Mouse (Mus musculus) CH12.LX (cell line): ENCODE measurements at regions not wholly inside any gene's neighbourhood (a gene's known extent, or its start where the extent isn't known, plus 50 kb on each side); places are given as distances from the start of the nearest gene placed in this dataset.

Experiments
- CTCF ChIP-seq, 2 experiments: IDR thresholded peaks in 1 of 2; conservative IDR thresholded peaks in 1 of 2; 2 replicates each; pipeline ENCODE4 v1.5.1; 2011 to 2012; ENCODE audit warnings: low read depth in 2 of 2, low read length in 2 of 2, improper control_type of control experiment in 1 of 2, inconsistent platforms in 1 of 2, mild to moderate bottlenecking in 1 of 2, moderate library complexity in 1 of 2
- ETS1 ChIP-seq: conservative IDR thresholded peaks from 2 replicates; pipeline ENCODE4 v1.6.1; 2012; ENCODE audit warnings: low read depth, mild to moderate bottlenecking, inconsistent platforms, low read length, improper control_type of control experiment, moderate library complexity
- MEF2A ChIP-seq: IDR thresholded peaks from 2 replicates; pipeline ENCODE4 v1.6.1; 2014; ENCODE audit warnings: low read depth, mild to moderate bottlenecking, inconsistent platforms, low read length, improper control_type of control experiment, borderline replicate concordance
- POLR2A ChIP-seq: IDR thresholded peaks from 2 replicates; pipeline ENCODE4 v1.6.1; 2011; ENCODE audit warnings: low read depth, mild to moderate bottlenecking, improper control_type of control experiment, low read length

- TF ChIP-seq POLR2A (no peak), MEF2A (no peak; the same call in 1 of the 2 replicates), ETS1 (peak; percentile 62; the same call in 1 of the 2 replicates), CTCF (conservative IDR thresholded peaks at IDR 0.05 in 1 of 2, IDR thresholded peaks at IDR 0.05 in 1 of 2; ENCODE audit: low read depth in 2 of 2, low read length in 2 of 2) (no peak)
These were observed 70.1 kb upstream of the Nkd1 start for GRCm38 (mm10) chr8:88450864-88451657.
